In genomic region chr6:72438226-72438625, GRCm38 (mm10) we compare ENCODE assay signal across 8 mouse cellular contexts. TPM values are rescaled to one million over a fixed set of nuclear protein-coding genes. Genes with fewer than 3 reads are reported as not detected.
DNase-seq lines count a peak whose midpoint lies in the region; ATAC-seq and TF ChIP-seq lines count a peak whose summit lies in the region.

No protein-coding gene starts in this region.

- ATAC-seq in kidney, embryonic 15.5 days (replicated peaks; ENCODE audit: low FRiP score), result no peak
- no peak for ATAC-seq in hindbrain, postnatal 0 days
- no peak for ATAC-seq in activated CD4-positive, CD25-positive, alpha-beta regulatory T cell, adult 4 months

- peak overlapping the region; percentile 88 for H3K9ac ChIP-seq in kidney, embryonic 15.5 days
- H3K9ac ChIP-seq in hindbrain, postnatal 0 days (replicated peaks; ENCODE audit: low read length), result peak overlapping the region; percentile 99

- H3K4me1 ChIP-seq in kidney, embryonic 15.5 days, result peaks cover 35% of the 10 kb centered on the region
- H3K4me1 ChIP-seq in bone marrow macrophage, adult 2 months (ENCODE audit: control insufficient read depth, insufficient read depth, low read length), result peaks cover 18% of the 10 kb centered on the region
- peaks cover 16% of the 10 kb centered on the region for H3K4me1 ChIP-seq in hindbrain, postnatal 0 days (ENCODE audit: insufficient read depth, low read length)

- TF ChIP-seq CTCF in bone marrow macrophage, adult 2 months (IDR thresholded peaks at IDR 0.05; ENCODE audit: low read depth, low read length), result no peak
- no peak for TF ChIP-seq CTCF in hindbrain, postnatal 0 days (IDR thresholded peaks at IDR 0.05; ENCODE audit: low read depth)

- peaks cover 43% of the 10 kb centered on the region for H3K36me3 ChIP-seq in kidney, embryonic 15.5 days
- H3K36me3 ChIP-seq in hindbrain, postnatal 0 days (ENCODE audit: insufficient read depth, low read length), result peaks cover 25% of the 10 kb centered on the region

- no peak for DNase-seq in kidney, postnatal 10 days
- DNase-seq in hindbrain, postnatal 0 days (ENCODE audit: low spot score), result no peak
- DNase-seq in neural tube, embryonic 10.5 days (ENCODE audit: extremely low spot score, low spot score), result peak; percentile 20
- DNase-seq in layer of hippocampus, postnatal 25 days (ENCODE audit: extremely low spot score in 1 of 2, low spot score in 1 of 2), result no peak
- no peak for DNase-seq in c-Kit-positive CD71-positive TER-119-positive erythroid progenitor cells, embryonic 14.5 days (ENCODE audit: low spot score)

- no peaks in the 10 kb centered on the region for H3K9me3 ChIP-seq in kidney, embryonic 15.5 days (replicated peaks)
- no peaks in the 10 kb centered on the region for H3K9me3 ChIP-seq in hindbrain, postnatal 0 days (ENCODE audit: low read length)

- 1% methylated on average over 5 of the region's 5 CpGs for WGBS in kidney, embryonic 15.5 days
- WGBS in hindbrain, postnatal 0 days, result under 1% methylated on average over 5 of the region's 5 CpGs

- H3K27me3 ChIP-seq in kidney, embryonic 15.5 days, result no peaks in the 10 kb centered on the region
- no peaks in the 10 kb centered on the region for H3K27me3 ChIP-seq in hindbrain, postnatal 0 days (ENCODE audit: insufficient read depth, low read length)

- H3K4me2 ChIP-seq in kidney, embryonic 15.5 days, result peak overlapping the region; percentile 78
- peak overlapping the region; percentile 70 for H3K4me2 ChIP-seq in hindbrain, postnatal 0 days (ENCODE audit: low read depth, low read length)

- peak overlapping the region; percentile 62 for H3K4me3 ChIP-seq in kidney, embryonic 15.5 days (replicated peaks)
- peak overlapping the region; percentile 98 for H3K4me3 ChIP-seq in bone marrow macrophage, adult 2 months (ENCODE audit: insufficient read depth, low read length)
- H3K4me3 ChIP-seq in hindbrain, postnatal 0 days (ENCODE audit: low read length), result peak overlapping the region; percentile 100

- peak overlapping the region; percentile 94; the same call in 1 of the 2 replicates for H3K27ac ChIP-seq in kidney, embryonic 15.5 days
- peak overlapping the region; percentile 98 for H3K27ac ChIP-seq in bone marrow macrophage, adult 2 months (ENCODE audit: insufficient read depth, low read depth, low read length)
- peak overlapping the region; percentile 100; the same call in 1 of the 2 replicates for H3K27ac ChIP-seq in hindbrain, postnatal 0 days

- no peak for TF ChIP-seq POLR2A in bone marrow macrophage, adult 2 months (IDR thresholded peaks at IDR 0.05; ENCODE audit: borderline replicate concordance, low read depth, low read length)

RNA-seq across cellular contexts. Expression of gene Mat2a, which starts 1.1 kb away (rescaled TPM):
- 418 and 431 TPM in 2 replicates for polyA plus RNA-seq in kidney, embryonic 15.5 days (2015; fragmentation: Nextera tagmentation; extraction: Ambion mirVana)
- 88.0 and 88.8 TPM in 2 replicates for polyA plus RNA-seq in bone marrow macrophage, adult 2 months (2012; ENCODE audit: insufficient read depth, insufficient read length, missing spikeins)
- total RNA-seq in hindbrain, postnatal 0 days (2014; rRNA removed), result 70.5 and 105 TPM in 2 replicates
- polyA plus RNA-seq in hindbrain, postnatal 0 days (2015; fragmentation: Nextera tagmentation; extraction: Ambion mirVana), result 254 and 279 TPM in 2 replicates
- total RNA-seq in layer of hippocampus, postnatal 25 days (2021), result 100 to 1,000 TPM; 155 to 171 TPM
- 100 to 1,000 TPM; 194 to 225 TPM for polyA plus RNA-seq in activated CD4-positive, CD25-positive, alpha-beta regulatory T cell, adult 4 months (2017; shearing (Covaris generic))

RNA-seq across cellular contexts. Expression of gene Ggcx, which starts 24.1 kb away (rescaled TPM):
- 32.5 and 36.0 TPM in 2 replicates for polyA plus RNA-seq in kidney, embryonic 15.5 days (2015; fragmentation: Nextera tagmentation; extraction: Ambion mirVana)
- polyA plus RNA-seq in bone marrow macrophage, adult 2 months (2012; ENCODE audit: insufficient read depth, insufficient read length, missing spikeins), result 15.7 and 18.3 TPM in 2 replicates
- 14.8 and 23.6 TPM in 2 replicates for total RNA-seq in hindbrain, postnatal 0 days (2014; rRNA removed)
- 10.6 and 14.6 TPM in 2 replicates for polyA plus RNA-seq in hindbrain, postnatal 0 days (2015; fragmentation: Nextera tagmentation; extraction: Ambion mirVana)
- total RNA-seq in layer of hippocampus, postnatal 25 days (2021), result 10 to 100 TPM; 19.8 to 22.4 TPM
- polyA plus RNA-seq in activated CD4-positive, CD25-positive, alpha-beta regulatory T cell, adult 4 months (2017; shearing (Covaris generic)), result 1 to 10 TPM; 8.0 to 8.1 TPM

RNA-seq across cellular contexts. Expression of gene Vamp8, which starts 47.7 kb away (rescaled TPM):
- polyA plus RNA-seq in kidney, embryonic 15.5 days (2015; fragmentation: Nextera tagmentation; extraction: Ambion mirVana), result 146 and 150 TPM in 2 replicates
- 348 and 352 TPM in 2 replicates for polyA plus RNA-seq in bone marrow macrophage, adult 2 months (2012; ENCODE audit: insufficient read depth, insufficient read length, missing spikeins)
- total RNA-seq in hindbrain, postnatal 0 days (2014; rRNA removed), result 7.2 and 17.4 TPM in 2 replicates
- polyA plus RNA-seq in hindbrain, postnatal 0 days (2015; fragmentation: Nextera tagmentation; extraction: Ambion mirVana), result 34.3 and 39.6 TPM in 2 replicates
- 10 to 100 TPM; 14.3 to 16.2 TPM for total RNA-seq in layer of hippocampus, postnatal 25 days (2021)
- polyA plus RNA-seq in activated CD4-positive, CD25-positive, alpha-beta regulatory T cell, adult 4 months (2017; shearing (Covaris generic)), result 100 to 1,000 TPM; 382 to 404 TPM

RNA-seq across cellular contexts. Expression of gene Vamp5, which starts 58.0 kb away (rescaled TPM):
- polyA plus RNA-seq in kidney, embryonic 15.5 days (2015; fragmentation: Nextera tagmentation; extraction: Ambion mirVana), result 35.0 and 40.7 TPM in 2 replicates
- 5.3 and 10.5 TPM in 2 replicates for polyA plus RNA-seq in bone marrow macrophage, adult 2 months (2012; ENCODE audit: insufficient read depth, insufficient read length, missing spikeins)
- 4.6 and 20.0 TPM in 2 replicates for total RNA-seq in hindbrain, postnatal 0 days (2014; rRNA removed)
- polyA plus RNA-seq in hindbrain, postnatal 0 days (2015; fragmentation: Nextera tagmentation; extraction: Ambion mirVana), result 11.9 and 12.9 TPM in 2 replicates
- 1 to 10 TPM; 3.9 to 4.6 TPM for total RNA-seq in layer of hippocampus, postnatal 25 days (2021)
- polyA plus RNA-seq in activated CD4-positive, CD25-positive, alpha-beta regulatory T cell, adult 4 months (2017; shearing (Covaris generic)), result 10 to 100 TPM; 62.3 to 81.8 TPM
